Mouse (Mus musculus) lung, embryonic 16.5 days (tissue): ENCODE results near the gene Ccdc85c. TPM values are rescaled to one million over a fixed set of nuclear protein-coding genes. Genes with fewer than 3 reads are reported as not detected.

Source experiments
- ATAC-seq: fragments of 200-750 bp; cut with Nextera tagmentation; 2 replicates; pipeline ENCODE4 v1.8.0; 2017; ENCODE audit warnings: low read depth, mild to moderate bottlenecking, moderate library complexity
- H3K27ac ChIP-seq: fragments of 300-500 bp; sonication (generic); 2 replicates; pipeline ENCODE4 v1.5.1; 2014; ENCODE audit warnings: mild to moderate bottlenecking, control low read depth, low read length
- H3K27me3 ChIP-seq: fragments of 300-500 bp; sonication (generic); 2 replicates; pipeline ENCODE4 v1.6.1; 2014; ENCODE audit warnings: low read depth, low read length, mixed read lengths; ENCODE audit not compliant: control insufficient read depth, insufficient read depth
- H3K36me3 ChIP-seq: fragments of 300-500 bp; sonication (generic); 2 replicates; pipeline ENCODE4 v1.6.1; 2014; ENCODE audit warnings: low read length; ENCODE audit not compliant: control insufficient read depth, insufficient read depth
- H3K4me1 ChIP-seq: fragments of 300-500 bp; sonication (generic); replicated peaks from 2 replicates; pipeline ENCODE4 v1.6.1; 2014; ENCODE audit warnings: low read length, mixed read lengths; ENCODE audit not compliant: control insufficient read depth, insufficient read depth
- H3K4me2 ChIP-seq: fragments of 300-500 bp; sonication (generic); 2 replicates; pipeline ENCODE4 v1.6.1; 2014; ENCODE audit warnings: low read depth, low read length, control low read depth
- H3K4me3 ChIP-seq: fragments of 300-500 bp; sonication (generic); 2 replicates; pipeline ENCODE4 v1.5.1; 2014; ENCODE audit warnings: mild to moderate bottlenecking, low read length, control low read depth
- H3K9ac ChIP-seq: fragments of 300-500 bp; sonication (generic); 2 replicates; pipeline ENCODE4 v1.6.1; 2014; ENCODE audit warnings: low read length, control low read depth
- H3K9me3 ChIP-seq: fragments of 300-500 bp; sonication (generic); 2 replicates; pipeline ENCODE4 v1.6.1; 2016; ENCODE audit warnings: low read length; ENCODE audit not compliant: control insufficient read depth
- WGBS: fragments of 180-500 bp; shearing (Covaris S2); extraction: QIAGEN DNeasy Blood & Tissue Kit; methylation state at CpG from one replicate; pipeline ENCODE4 v1.1.7; 2014; 5-methylcytosine and 5-hydroxymethylcytosine counted together
- polyA plus RNA-seq: library from polyadenylated mRNA; unstranded; fragments of >200 nt; fragmentation: Nextera tagmentation; extraction: Ambion mirVana; gene quantifications from 2 replicates; pipeline ENCODE4 v1.2.1, GENCODE M21; 2015

The Ccdc85c gene
- 4.6 and 5.5 TPM in 2 replicates for polyA plus RNA-seq

DNA sequence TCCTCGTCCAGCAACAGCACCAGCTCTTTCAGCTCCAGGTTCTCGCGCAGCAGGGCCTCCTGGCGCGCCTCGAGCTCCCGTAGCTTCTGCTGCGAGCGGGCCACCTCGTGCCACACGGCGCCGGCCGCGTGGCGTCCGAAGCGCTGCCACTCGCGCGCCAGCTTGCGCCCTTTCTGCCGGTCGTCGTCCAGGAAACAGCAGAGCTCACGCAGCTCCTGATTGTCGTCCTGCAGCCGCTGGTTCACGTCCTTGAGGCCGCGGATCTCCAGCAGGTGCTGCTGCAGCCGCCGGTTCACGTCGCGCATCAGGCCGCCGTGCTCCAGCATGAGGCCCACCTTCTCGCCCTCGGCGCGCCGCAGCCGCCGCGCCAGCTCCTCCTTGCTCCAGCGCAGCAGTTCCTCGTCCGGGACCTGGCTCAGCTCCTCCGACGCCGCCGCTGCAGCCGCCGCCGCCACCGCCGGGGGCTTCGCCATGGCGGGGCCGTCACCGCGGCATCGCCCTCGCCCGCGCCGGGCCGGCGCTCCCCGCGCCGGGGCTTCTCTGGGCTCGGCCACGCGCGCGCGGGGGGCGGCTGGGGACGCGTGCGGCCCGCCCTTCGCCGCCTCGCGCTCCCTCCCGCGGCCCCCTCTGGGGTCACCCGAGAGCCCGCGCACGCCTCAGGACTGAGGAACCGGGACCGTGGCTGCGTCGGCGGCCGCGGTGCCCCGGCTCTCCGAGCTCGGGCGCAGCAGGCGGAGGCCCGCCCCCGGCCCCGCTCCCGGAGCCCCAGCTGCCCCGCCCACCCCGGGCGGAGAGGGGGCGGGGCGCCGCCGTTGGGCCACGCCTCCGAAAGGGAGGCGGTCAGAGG, at the start of gene Ccdc85c:
Ccdc85c (minus strand) TSS at position 765 of the 847 bp plus-strand sequence.
- WGBS: under 1% methylated on average over 96 of the region's 120 CpGs
- peaks cover 54% of the 10 kb centered on the region for H3K4me1 ChIP-seq
- peaks cover 2% of the 10 kb centered on the region; the same call in 1 of the 2 replicates for H3K27me3 ChIP-seq
- H3K36me3 ChIP-seq: no peaks in the 10 kb centered on the region
- H3K9me3 ChIP-seq: no peaks in the 10 kb centered on the region
- H3K4me3 ChIP-seq: peak within 1 kb of the TSS; percentile 68
- peak within 1 kb of the TSS; percentile 93 for H3K4me2 ChIP-seq
- H3K9ac ChIP-seq: peak within 1 kb of the TSS; percentile 81
- ATAC-seq: peak; percentile 2; the same call in 1 of the 2 replicates
- H3K27ac ChIP-seq: peak within 1 kb of the TSS; percentile 77

DNA sequence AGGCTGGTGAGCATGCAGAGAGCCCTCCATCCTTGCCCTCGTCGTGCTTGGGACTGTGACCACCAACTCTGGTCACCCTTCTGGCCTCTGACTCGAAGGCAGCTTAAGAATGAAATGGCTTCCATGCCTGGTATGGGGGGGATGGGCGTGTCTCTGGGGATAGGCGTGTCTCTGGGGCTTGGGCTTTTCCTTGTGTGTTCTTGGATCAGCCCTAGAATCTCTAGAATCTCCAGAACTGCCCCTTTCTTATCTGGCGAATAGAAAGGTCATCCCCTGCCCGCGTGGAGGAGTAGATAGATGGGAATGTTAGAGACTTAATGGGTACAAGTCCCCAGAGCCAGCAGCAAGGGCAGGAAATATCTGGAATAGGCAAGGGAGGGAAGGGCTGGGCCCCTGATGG, 44.9 kb upstream of the Ccdc85c start:
- Histone ChIP-seq H3K27me3 (peaks cover 50% of the 10 kb centered on the region), H3K9ac (no peak overlapping the region), H3K4me2 (no peak overlapping the region), H3K4me3 (no peak overlapping the region), H3K9me3 (no peaks in the 10 kb centered on the region), H3K4me1 (no peaks in the 10 kb centered on the region), H3K36me3 (no peaks in the 10 kb centered on the region), H3K27ac (no peak overlapping the region)
- WGBS: 28% methylated on average over 8 of the region's 8 CpGs
- no peak for ATAC-seq

DNA sequence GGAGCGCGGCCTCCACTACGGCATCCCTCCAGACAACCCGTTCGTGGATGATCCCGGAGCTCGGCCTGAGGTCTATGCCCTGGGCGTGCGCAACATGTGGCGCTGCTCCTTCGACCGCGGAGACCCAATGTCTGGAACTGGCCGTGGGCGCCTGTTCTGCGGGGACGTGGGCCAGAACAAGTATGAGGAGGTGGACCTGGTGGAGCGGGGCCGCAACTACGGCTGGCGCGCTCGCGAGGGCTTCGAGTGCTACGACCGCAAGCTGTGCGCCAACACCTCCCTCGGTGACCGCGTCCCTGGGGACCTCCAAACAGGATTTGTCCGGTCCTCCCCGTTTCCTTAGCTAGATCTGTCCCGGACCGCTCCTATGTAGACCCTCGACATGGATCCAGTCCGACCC, 43.3 kb upstream of the Ccdc85c start:
- H3K27ac ChIP-seq: no peak overlapping the region
- no peak for ATAC-seq
- H3K4me1 ChIP-seq: no peaks in the 10 kb centered on the region
- H3K4me3 ChIP-seq: no peak overlapping the region
- no peaks in the 10 kb centered on the region for H3K36me3 ChIP-seq
- H3K9ac ChIP-seq: no peak overlapping the region
- peaks cover 50% of the 10 kb centered on the region for H3K27me3 ChIP-seq
- no peaks in the 10 kb centered on the region for H3K9me3 ChIP-seq
- no peak overlapping the region for H3K4me2 ChIP-seq
- 8% methylated on average over 37 of the region's 37 CpGs for WGBS

DNA sequence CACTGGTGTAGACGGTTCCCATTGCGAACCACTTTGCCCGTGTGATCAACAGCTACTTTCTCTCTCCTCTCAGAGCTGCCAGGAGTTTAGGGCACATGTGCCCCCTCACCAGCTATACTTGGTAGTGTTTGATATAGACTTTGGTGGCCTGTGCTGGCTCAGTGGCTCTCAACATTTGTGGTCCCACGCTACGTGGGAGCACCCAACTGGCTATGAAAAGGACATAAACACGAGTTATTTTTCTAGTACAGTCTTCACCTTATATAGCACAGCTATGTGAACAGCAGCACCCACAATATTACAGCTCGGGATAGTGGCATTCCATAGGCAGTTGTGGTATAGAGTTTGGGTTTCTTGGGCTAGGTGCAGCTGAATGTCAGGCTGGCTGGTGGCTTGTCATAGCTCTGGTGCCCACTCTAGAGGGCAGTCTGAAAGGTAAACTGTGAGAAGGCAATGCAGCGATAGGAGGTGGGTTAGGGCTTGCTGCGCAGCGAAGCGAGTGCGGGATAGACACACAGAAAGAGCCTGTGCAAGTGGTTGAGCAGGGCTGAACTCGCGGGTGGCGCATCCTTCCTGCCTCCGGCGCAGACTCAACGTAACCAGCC, 42.7 kb upstream of the Ccdc85c start:
- no peaks in the 10 kb centered on the region for H3K36me3 ChIP-seq
- 14% methylated on average over 18 of the region's 18 CpGs for WGBS
- no peak overlapping the region for H3K4me2 ChIP-seq
- H3K9ac ChIP-seq: no peak overlapping the region
- no peak for ATAC-seq
- no peak overlapping the region for H3K27ac ChIP-seq
- H3K4me1 ChIP-seq: no peaks in the 10 kb centered on the region
- H3K9me3 ChIP-seq: no peaks in the 10 kb centered on the region
- H3K27me3 ChIP-seq: peaks cover 50% of the 10 kb centered on the region
- H3K4me3 ChIP-seq: no peak overlapping the region

DNA sequence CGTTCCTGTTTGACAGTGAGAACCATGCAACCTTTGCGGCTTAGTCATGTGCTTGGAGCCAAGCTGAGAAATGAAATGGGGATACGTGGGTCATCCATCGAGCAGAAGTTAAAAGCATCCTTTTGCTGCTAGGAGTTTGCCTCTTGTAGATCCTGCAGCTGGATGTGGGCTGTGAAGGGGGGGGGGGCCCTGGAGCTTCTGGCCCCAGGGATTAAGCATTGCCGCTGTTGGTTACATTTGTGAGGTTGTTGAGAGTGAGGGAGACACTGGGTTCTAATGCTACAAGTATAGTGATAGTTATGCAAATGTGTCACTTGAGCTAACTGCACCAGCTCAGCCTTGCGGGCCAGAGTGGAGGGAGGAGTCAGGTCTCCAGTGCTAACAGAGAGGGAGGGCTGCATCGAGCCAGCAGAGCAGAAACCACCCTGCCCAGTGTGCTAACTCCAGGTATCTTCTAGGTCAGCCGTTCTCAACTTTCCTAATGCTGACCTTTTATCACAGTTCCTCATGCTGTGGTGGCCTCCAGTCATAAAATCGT, 42.0 kb upstream of the Ccdc85c start:
- no peaks in the 10 kb centered on the region for H3K9me3 ChIP-seq
- 10% methylated on average over 9 of the region's 9 CpGs for WGBS
- peaks cover 50% of the 10 kb centered on the region for H3K27me3 ChIP-seq
- H3K4me2 ChIP-seq: no peak overlapping the region
- H3K4me1 ChIP-seq: no peaks in the 10 kb centered on the region
- ATAC-seq: no peak
- no peak overlapping the region for H3K9ac ChIP-seq
- no peaks in the 10 kb centered on the region for H3K36me3 ChIP-seq
- no peak overlapping the region for H3K27ac ChIP-seq
- H3K4me3 ChIP-seq: no peak overlapping the region

DNA sequence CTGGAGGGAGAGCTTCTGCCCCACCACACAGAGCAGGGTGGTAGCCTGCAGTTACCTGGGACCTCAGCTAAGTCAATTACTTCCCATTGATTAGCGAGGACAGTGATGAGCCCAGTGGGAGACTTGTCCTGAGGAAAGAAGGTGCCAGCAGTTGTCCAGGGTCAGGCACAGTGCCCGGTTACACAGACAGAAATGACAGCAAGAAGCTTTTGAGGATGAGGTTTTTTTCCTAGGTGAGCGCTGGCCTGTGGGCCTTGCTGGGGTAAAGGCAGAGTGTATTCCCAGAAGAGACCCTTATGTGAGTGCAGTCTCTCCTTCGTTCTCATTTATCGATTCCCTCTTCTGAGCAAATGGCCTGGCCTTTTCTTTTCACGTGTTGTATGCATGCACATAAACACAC, 41.4 kb upstream of the Ccdc85c start:
- H3K4me2 ChIP-seq: no peak overlapping the region
- WGBS: 50% methylated on average over 6 of the region's 6 CpGs
- no peak overlapping the region for H3K27ac ChIP-seq

DNA sequence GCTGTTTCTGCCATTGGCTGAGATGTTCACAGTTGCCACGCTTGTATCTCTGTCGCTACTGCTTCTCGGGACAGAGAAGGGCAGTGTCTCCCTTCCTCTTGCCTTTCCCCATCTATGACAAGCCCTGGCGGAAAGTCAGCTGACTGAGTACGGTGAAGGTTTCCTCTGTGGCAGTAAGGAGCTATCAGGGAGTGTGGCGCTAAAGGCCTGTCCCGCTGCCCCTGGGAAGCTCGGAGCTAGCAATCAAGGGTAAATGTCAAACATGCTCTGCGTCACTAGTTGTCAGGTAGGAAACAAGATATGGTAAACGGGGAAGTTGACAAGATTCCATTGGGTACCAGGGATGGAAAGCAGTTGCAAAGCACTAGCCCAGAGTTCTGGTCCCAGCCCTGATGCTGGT, 40.6 kb upstream of the Ccdc85c start:
- 37% methylated on average over 10 of the region's 10 CpGs for WGBS
- H3K9me3 ChIP-seq: no peaks in the 10 kb centered on the region

More for the DNA sequence above, 41.4 kb upstream of the Ccdc85c start:
- Histone ChIP-seq H3K4me3 (no peak overlapping the region), H3K9ac (no peak overlapping the region), H3K36me3 (no peaks in the 10 kb centered on the region), H3K27me3 (peaks cover 50% of the 10 kb centered on the region), H3K9me3 (no peaks in the 10 kb centered on the region), H3K4me1 (no peaks in the 10 kb centered on the region)
- ATAC-seq: no peak

DNA sequence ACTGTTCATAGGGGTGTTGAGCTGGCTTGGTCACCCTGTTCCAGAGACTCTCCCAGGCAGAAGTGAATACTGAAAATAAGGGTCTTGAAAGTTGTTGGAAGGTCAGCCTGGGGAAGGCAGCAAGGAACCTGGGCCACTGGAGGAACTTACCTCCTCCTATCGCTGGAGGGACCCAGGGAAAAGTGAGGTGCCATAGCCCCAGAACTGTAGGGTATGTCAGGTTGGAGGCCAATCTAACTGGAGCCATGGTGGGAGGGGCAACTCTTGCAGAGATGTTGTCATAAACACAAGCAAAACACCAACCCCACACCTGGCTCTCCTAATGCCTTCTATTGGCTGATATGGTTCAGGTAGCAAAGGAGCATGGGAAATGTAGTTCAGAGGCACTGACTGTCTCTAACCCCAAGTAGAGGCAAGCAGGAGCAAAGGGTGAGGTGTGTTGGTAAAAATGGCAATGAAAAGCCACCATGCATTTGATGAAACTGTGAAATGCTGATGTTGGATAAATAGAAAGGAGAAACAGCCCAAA, 38.1 kb upstream of the Ccdc85c start:
- no peaks in the 10 kb centered on the region for H3K36me3 ChIP-seq
- ATAC-seq: no peak
- H3K4me2 ChIP-seq: no peak overlapping the region
- WGBS: 79% methylated on average over 1 of the region's 1 CpGs
- H3K27me3 ChIP-seq: peaks cover 27% of the 10 kb centered on the region
- H3K4me3 ChIP-seq: no peak overlapping the region
- no peaks in the 10 kb centered on the region for H3K9me3 ChIP-seq
- no peaks in the 10 kb centered on the region for H3K4me1 ChIP-seq
- H3K9ac ChIP-seq: no peak overlapping the region
- H3K27ac ChIP-seq: no peak overlapping the region

More for the DNA sequence above, 40.6 kb upstream of the Ccdc85c start:
- Histone ChIP-seq H3K27ac (no peak overlapping the region), H3K27me3 (peaks cover 50% of the 10 kb centered on the region), H3K4me1 (no peaks in the 10 kb centered on the region), H3K4me2 (no peak overlapping the region), H3K4me3 (no peak overlapping the region), H3K36me3 (no peaks in the 10 kb centered on the region), H3K9ac (no peak overlapping the region)
- ATAC-seq: no peak

DNA sequence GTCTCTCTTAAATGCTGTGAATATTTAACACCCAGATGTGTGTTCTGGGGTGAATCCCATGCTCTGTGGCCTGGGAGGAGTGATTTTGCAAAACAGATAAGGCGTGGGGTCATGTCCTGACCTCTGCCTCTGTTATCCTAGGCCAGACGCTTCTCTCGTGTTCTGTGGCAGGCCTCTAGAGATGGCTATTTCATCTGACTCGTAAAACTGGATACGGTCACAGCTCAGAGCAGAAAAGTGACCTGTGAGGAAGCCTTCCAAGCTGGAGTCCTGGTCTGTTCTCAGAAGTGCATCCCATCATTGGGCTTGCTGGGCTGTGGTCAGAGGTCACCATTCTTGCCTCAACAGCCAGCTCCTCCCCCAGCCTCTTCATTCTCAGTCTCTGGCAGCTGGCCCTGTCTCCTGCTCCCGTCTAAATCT, 37.2 kb upstream of the Ccdc85c start:
- H3K27ac ChIP-seq: no peak overlapping the region
- no peak overlapping the region for H3K4me2 ChIP-seq
- no peaks in the 10 kb centered on the region for H3K4me1 ChIP-seq
- peak; percentile 47; the same call in 1 of the 2 replicates for ATAC-seq
- no peaks in the 10 kb centered on the region for H3K36me3 ChIP-seq
- H3K9ac ChIP-seq: no peak overlapping the region
- H3K4me3 ChIP-seq: no peak overlapping the region
- WGBS: 38% methylated on average over 6 of the region's 6 CpGs
- no peaks in the 10 kb centered on the region for H3K9me3 ChIP-seq
- peaks cover 18% of the 10 kb centered on the region for H3K27me3 ChIP-seq
